Mouse (Mus musculus) liver, adult 2 months (tissue): Measurements from ENCODE around the gene Prpf8. TPM values are rescaled to one million over a fixed set of nuclear protein-coding genes. Genes with fewer than 3 reads are reported as not detected.

Experiments
- DNase-seq: peaks from one replicate; pipeline ENCODE4 v3.0.0-alpha.2; 2011; ENCODE audit warnings: low read depth, low spot score; ENCODE audit errors: extremely low read depth
- H3K27ac ChIP-seq: fragments of 200-500 bp; replicated peaks from 2 replicates; pipeline ENCODE4 v1.5.1; 2012; ENCODE audit warnings: low read depth, mild to moderate bottlenecking, control low read depth, inconsistent platforms, low read length; ENCODE audit not compliant: insufficient read depth
- H3K27me3 ChIP-seq: fragments of 200-500 bp; 2 replicates; pipeline ENCODE4 v1.6.1; 2012; ENCODE audit warnings: mild to moderate bottlenecking, moderate library complexity, low read length, inconsistent platforms; ENCODE audit not compliant: control insufficient read depth, insufficient read depth
- H3K36me3 ChIP-seq: fragments of 200-500 bp; 2 replicates; pipeline ENCODE4 v1.6.1; 2012; ENCODE audit warnings: low read length, inconsistent platforms; ENCODE audit not compliant: control insufficient read depth, insufficient read depth
- H3K4me1 ChIP-seq: fragments of 200-500 bp; 2 replicates; pipeline ENCODE4 v1.6.1; 2011; ENCODE audit warnings: low read length; ENCODE audit not compliant: control insufficient read depth, insufficient read depth
- H3K4me3 ChIP-seq: fragments of 200-500 bp; 2 replicates; pipeline ENCODE4 v1.5.1; 2011; ENCODE audit warnings: low read depth, mild to moderate bottlenecking, control low read depth, low read length, moderate library complexity; ENCODE audit not compliant: insufficient read depth
- H3K79me2 ChIP-seq: fragments of 200-500 bp; 2 replicates; pipeline ENCODE4 v1.6.1; 2012; ENCODE audit warnings: inconsistent platforms, mild to moderate bottlenecking, low read length, moderate library complexity; ENCODE audit not compliant: control insufficient read depth, insufficient read depth
- H3K9ac ChIP-seq: fragments of 200-500 bp; 2 replicates; pipeline ENCODE4 v1.6.1; 2012; ENCODE audit warnings: low read depth, mild to moderate bottlenecking, control low read depth, inconsistent platforms, low read length
- CTCF ChIP-seq: fragments of 200-500 bp; IDR thresholded peaks from 2 replicates; pipeline ENCODE4 v1.5.1; 2011; ENCODE audit warnings: low read depth, low read length, control low read depth
- POLR2A ChIP-seq: fragments of 200-500 bp; IDR thresholded peaks from 2 replicates; pipeline ENCODE4 v1.6.1; 2011; ENCODE audit warnings: low read length, control low read depth; ENCODE audit not compliant: insufficient read depth; ENCODE audit errors: extremely low read depth
- WGBS: fragments of 180-500 bp; shearing (Covaris S2); methylation state at CpG from one replicate; pipeline ENCODE4 v1.1.7; 2018; 5-methylcytosine and 5-hydroxymethylcytosine counted together
- polyA plus RNA-seq: library from polyadenylated mRNA; depleted of rRNA; stranded (reverse); fragments of >200 nt; gene quantifications from 2 replicates; pipeline ENCODE4 v1.2.3, GENCODE M21; 2012
- total RNA-seq: library from RNA; depleted of rRNA; stranded (reverse); fragments of >200 nt; gene quantifications from 2 replicates; pipeline ENCODE4 v1.2.3, GENCODE M21; 2014

Gene Prpf8
- total and polyA plus RNA-seq, 2 experiments: 63.3 to 72.8 TPM

GRCm38 (mm10) chr11:75494296-75495049 lies 7.9 kb downstream of the Prpf8 start:
- DNase-seq: peak; percentile 95
- Histone ChIP-seq H3K4me1 (peaks cover 42% of the 10 kb centered on the region), H3K4me3 (no peak overlapping the region), H3K36me3 (peaks cover 70% of the 10 kb centered on the region), H3K9ac (peak overlapping the region; percentile 21), H3K27ac (peak overlapping the region; percentile 92), H3K27me3 (no peaks in the 10 kb centered on the region), H3K79me2 (no peaks in the 10 kb centered on the region)
- WGBS: 25% methylated on average over 10 of the region's 10 CpGs
- no peak for TF ChIP-seq CTCF
- no peak for TF ChIP-seq POLR2A

- Histone ChIP-seq H3K27me3 (no peaks in the 10 kb centered on the region), H3K27ac (peak overlapping the region; percentile 67), H3K36me3 (peaks cover 72% of the 10 kb centered on the region), H3K4me1 (peaks cover 40% of the 10 kb centered on the region), H3K79me2 (no peaks in the 10 kb centered on the region), H3K4me3 (no peak overlapping the region), H3K9ac (no peak overlapping the region)
- DNase-seq: peak; percentile 95
- WGBS: 6% methylated on average over 1 of the region's 1 CpGs
- no peak for TF ChIP-seq CTCF
- no peak for TF ChIP-seq POLR2A
These were observed 11.5 kb downstream of the Prpf8 start for GRCm38 (mm10) chr11:75498126-75498525.

- Histone ChIP-seq H3K27ac (no peak overlapping the region), H3K4me3 (no peak overlapping the region), H3K79me2 (no peaks in the 10 kb centered on the region), H3K27me3 (no peaks in the 10 kb centered on the region), H3K9ac (no peak overlapping the region), H3K4me1 (peaks cover 13% of the 10 kb centered on the region), H3K36me3 (peaks cover 46% of the 10 kb centered on the region)
- no peak for DNase-seq
- no peak for TF ChIP-seq CTCF
- TF ChIP-seq POLR2A: no peak
- WGBS: 95% methylated on average over 4 of the region's 4 CpGs
These were observed 21.5 kb downstream of the Prpf8 start for GRCm38 (mm10) chr11:75508162-75508561.

- Histone ChIP-seq H3K27ac (peak overlapping the region; percentile 81), H3K4me1 (peaks cover 13% of the 10 kb centered on the region), H3K27me3 (no peaks in the 10 kb centered on the region), H3K79me2 (no peaks in the 10 kb centered on the region), H3K4me3 (no peak overlapping the region), H3K9ac (no peak overlapping the region), H3K36me3 (peaks cover 40% of the 10 kb centered on the region)
- DNase-seq: no peak
- 67% methylated on average over 8 of the region's 8 CpGs for WGBS
- no peak for TF ChIP-seq POLR2A
- no peak for TF ChIP-seq CTCF
These were observed 22.3 kb downstream of the Prpf8 start for GRCm38 (mm10) chr11:75508904-75509303.

GRCm38 (mm10) chr11:75509741-75510626 lies 23.4 kb downstream of the Prpf8 start, which contains the start of gene Rilp:
Rilp (plus strand) TSS chr11:75510094.
- TF ChIP-seq CTCF (no peak), POLR2A (0 out of 2 replicates have a peak, but pooled peaks have one; percentile 44)
- Histone ChIP-seq H3K4me3 (peak within 1 kb of the TSS; percentile 79), H3K27me3 (no peaks in the 10 kb centered on the region), H3K27ac (peak within 1 kb of the TSS; percentile 95), H3K9ac (peak within 1 kb of the TSS; percentile 93), H3K4me1 (peaks cover 13% of the 10 kb centered on the region), H3K79me2 (peaks cover 3% of the 10 kb centered on the region; the same call in 1 of the 2 replicates), H3K36me3 (peaks cover 33% of the 10 kb centered on the region)
- DNase-seq: peak; percentile 100
- WGBS: 1% methylated on average over 43 of the region's 43 CpGs
